Mouse (Mus musculus) kidney, adult 2 months (tissue): ENCODE data around the gene Bcl2l15. TPM values are rescaled to one million over a fixed set of nuclear protein-coding genes. Genes with fewer than 3 reads are reported as not detected.
A peak's percentile ranks its signal among the peaks of the same experiment; 100 is the strongest.

Experiments
- DNase-seq: peaks from one replicate; pipeline ENCODE4 v3.0.0; 2021
- H3K27ac ChIP-seq: fragments of 200-500 bp; 2 replicates; pipeline ENCODE4 v1.5.1; 2012; ENCODE audit warnings: low read depth, low read length, control low read depth, inconsistent platforms; ENCODE audit not compliant: insufficient read depth
- H3K27me3 ChIP-seq: fragments of 200-500 bp; replicated peaks from 2 replicates; pipeline ENCODE4 v1.6.1; 2012; ENCODE audit warnings: mild to moderate bottlenecking, moderate library complexity, low read length, inconsistent platforms; ENCODE audit not compliant: control insufficient read depth, insufficient read depth
- H3K36me3 ChIP-seq: fragments of 200-500 bp; 2 replicates; pipeline ENCODE4 v1.6.1; 2012; ENCODE audit warnings: mild to moderate bottlenecking, moderate library complexity, low read length, inconsistent platforms; ENCODE audit not compliant: control insufficient read depth, insufficient read depth
- H3K4me1 ChIP-seq: fragments of 200-500 bp; 2 replicates; pipeline ENCODE4 v1.6.1; 2011; ENCODE audit warnings: low read length; ENCODE audit not compliant: control insufficient read depth, insufficient read depth
- H3K4me3 ChIP-seq: fragments of 200-500 bp; 2 replicates; pipeline ENCODE4 v1.5.1; 2011; ENCODE audit warnings: mild to moderate bottlenecking, low read depth, low read length, control low read depth; ENCODE audit not compliant: insufficient read depth
- CTCF ChIP-seq: fragments of 200-500 bp; conservative IDR thresholded peaks from 2 replicates; pipeline ENCODE4 v1.5.1; 2011; ENCODE audit warnings: low read depth, mild to moderate bottlenecking, control low read depth, low read length, moderate library complexity, mixed read lengths; ENCODE audit not compliant: insufficient read depth, insufficient read length
- POLR2A ChIP-seq: fragments of 200-500 bp; IDR thresholded peaks from one replicate; pipeline ENCODE4 v1.6.1; 2011; ENCODE audit warnings: low read depth, low read length, control low read depth
- WGBS: fragments of 180-500 bp; shearing (Covaris S2); methylation state at CpG from one replicate; pipeline ENCODE4 v1.1.7; 2018; 5-methylcytosine and 5-hydroxymethylcytosine counted together
- polyA plus RNA-seq: library from polyadenylated mRNA; depleted of rRNA; stranded (reverse); fragments of >200 nt; gene quantifications from 2 replicates; pipeline ENCODE4 v1.2.3, GENCODE M21; 2012

Gene Bcl2l15
- polyA plus RNA-seq, 1 experiment, result 0.17 TPM

- TF ChIP-seq CTCF, result no peak
- TF ChIP-seq POLR2A, result no peak
- peak; percentile 74 for DNase-seq
- no peak overlapping the region for H3K4me3 ChIP-seq
- no peaks in the 10 kb centered on the region for H3K36me3 ChIP-seq
- no peaks in the 10 kb centered on the region for H3K4me1 ChIP-seq
- WGBS, result 67% methylated on average over 9 of the region's 9 CpGs
- H3K27ac ChIP-seq, result peak overlapping the region; percentile 82; the same call in 1 of the 2 replicates
- no peaks in the 10 kb centered on the region for H3K27me3 ChIP-seq
These were observed 18.4 kb downstream of the Bcl2l15 start for GRCm38 (mm10) chr3:103850644-103851363.

DNA sequence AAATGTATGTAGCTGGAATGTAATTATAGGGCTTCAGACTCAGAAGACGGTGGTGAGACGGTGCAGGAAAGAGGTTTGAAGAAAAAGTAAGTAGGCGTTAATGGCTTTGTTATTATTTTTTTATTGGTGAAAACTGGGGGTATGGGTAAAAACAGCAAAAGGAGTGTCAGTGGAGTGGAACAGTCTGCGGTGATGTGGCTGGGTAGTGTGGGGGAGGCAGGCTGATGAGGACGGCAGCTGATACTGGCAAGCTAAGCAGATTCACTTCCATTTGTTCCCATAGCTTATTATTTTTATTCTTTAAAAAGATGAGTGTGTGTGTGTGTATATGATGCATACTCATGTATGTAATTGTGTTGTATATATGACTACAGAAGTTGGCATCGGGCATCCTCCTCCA lies 19.1 kb downstream of the Bcl2l15 start:
- DNase-seq, result no peak
- no peak for TF ChIP-seq CTCF
- Histone ChIP-seq H3K27me3 (no peaks in the 10 kb centered on the region), H3K36me3 (no peaks in the 10 kb centered on the region), H3K4me1 (no peaks in the 10 kb centered on the region), H3K27ac (no peak overlapping the region), H3K4me3 (no peak overlapping the region)
- 77% methylated on average over 6 of the region's 6 CpGs for WGBS

DNA sequence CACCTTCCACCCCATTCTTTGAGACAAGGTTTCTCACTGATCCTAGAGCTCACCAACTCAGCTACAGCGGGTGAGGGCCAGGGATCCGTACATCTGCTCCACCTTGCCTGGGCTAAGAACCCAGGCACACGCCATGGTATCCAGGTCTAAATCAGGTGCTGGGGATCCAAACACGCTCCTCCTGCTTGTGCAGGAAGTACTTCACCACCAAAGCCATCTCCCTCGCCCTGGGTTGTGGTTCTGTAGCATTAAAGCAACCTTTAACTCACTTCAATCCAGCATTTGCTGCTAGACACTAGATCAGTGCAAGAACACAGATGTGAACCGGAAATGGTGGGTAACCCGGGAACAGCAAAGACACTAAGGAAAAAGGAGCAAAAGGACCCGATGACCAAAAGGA lies 19.5 kb downstream of the Bcl2l15 start:
- TF ChIP-seq CTCF (no peak), POLR2A (no peak)
- Histone ChIP-seq H3K36me3 (no peaks in the 10 kb centered on the region), H3K4me1 (no peaks in the 10 kb centered on the region), H3K4me3 (no peak overlapping the region), H3K27ac (no peak overlapping the region), H3K27me3 (no peaks in the 10 kb centered on the region)
- DNase-seq, result no peak
- 88% methylated on average over 8 of the region's 8 CpGs for WGBS

- no peak overlapping the region for H3K27ac ChIP-seq
- 49% methylated on average over 3 of the region's 3 CpGs for WGBS
- no peak for TF ChIP-seq POLR2A
- peak; percentile 50 for TF ChIP-seq CTCF
- no peaks in the 10 kb centered on the region for H3K27me3 ChIP-seq
- H3K4me3 ChIP-seq, result no peak overlapping the region
- peak; percentile 76 for DNase-seq
- H3K4me1 ChIP-seq, result 0 out of 2 replicates have a peak, but pooled peaks cover under 1% of the 10 kb centered on the region
- H3K36me3 ChIP-seq, result no peaks in the 10 kb centered on the region
These were observed 20.3 kb downstream of the Bcl2l15 start for GRCm38 (mm10) chr3:103852565-103853299.

DNA sequence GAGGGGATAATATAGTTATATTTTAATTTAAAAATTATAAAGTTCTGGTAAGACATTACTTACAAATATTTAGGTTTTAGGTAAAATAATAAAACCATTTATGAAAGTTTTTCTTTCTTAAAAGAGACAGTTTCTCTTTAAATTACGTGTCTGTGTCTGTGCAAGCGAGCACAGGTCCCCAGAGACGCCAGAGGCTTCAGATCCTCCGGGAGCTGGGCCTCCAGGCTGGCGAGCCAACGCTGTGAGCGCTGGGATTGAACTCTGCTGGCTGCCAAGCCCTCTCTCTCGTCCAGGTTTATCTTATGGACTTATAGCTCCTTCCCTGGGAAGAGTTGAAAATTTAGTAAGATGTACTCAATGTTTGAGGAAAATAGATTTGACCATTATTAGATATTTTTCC lies 21.4 kb downstream of the Bcl2l15 start:
- H3K27me3 ChIP-seq, result no peaks in the 10 kb centered on the region
- no peaks in the 10 kb centered on the region for H3K36me3 ChIP-seq
- WGBS, result 75% methylated on average over 8 of the region's 8 CpGs
- H3K4me3 ChIP-seq, result no peak overlapping the region
- TF ChIP-seq POLR2A, result no peak
- no peak for TF ChIP-seq CTCF
- no peak overlapping the region for H3K27ac ChIP-seq
- 0 out of 2 replicates have a peak, but pooled peaks cover 3% of the 10 kb centered on the region for H3K4me1 ChIP-seq
- DNase-seq, result no peak

- H3K36me3 ChIP-seq, result no peaks in the 10 kb centered on the region
- no peak overlapping the region for H3K27ac ChIP-seq
- 85% methylated on average over 7 of the region's 7 CpGs for WGBS
- peak; percentile 13 for DNase-seq
- H3K4me3 ChIP-seq, result no peak overlapping the region
- H3K4me1 ChIP-seq, result peaks cover 3% of the 10 kb centered on the region; the same call in 1 of the 2 replicates
- TF ChIP-seq POLR2A (no peak), CTCF (no peak)
- no peaks in the 10 kb centered on the region for H3K27me3 ChIP-seq
These were observed 24.8 kb downstream of the Bcl2l15 start for GRCm38 (mm10) chr3:103857036-103857805.
